Mouse (Mus musculus) MEL (cell line): ENCODE results near the gene Olfr374. TPM values are rescaled to one million over a fixed set of nuclear protein-coding genes. Genes with fewer than 3 reads are reported as not detected.

ENCODE experiments used
- DNase-seq: peaks from one replicate; pipeline ENCODE4 v3.0.0; 2011; ENCODE audit warnings: low read depth, low spot score
- H3K27ac ChIP-seq: 2 replicates; pipeline ENCODE4 v1.5.1; 2012; ENCODE audit warnings: low read depth, mild to moderate bottlenecking, control low read depth, low read length, moderate library complexity; ENCODE audit not compliant: control insufficient read depth
- H3K27me3 ChIP-seq, 2 experiments: fragments of 150-350 bp in 1 of 2; sonication (generic) in 1 of 2; 2 replicates each; pipeline ENCODE4 v1.6.1; 2012; ENCODE audit warnings: low read length in 2 of 2, mild to moderate bottlenecking in 2 of 2, improper control_type of control experiment in 1 of 2, moderate library complexity in 1 of 2; ENCODE audit not compliant: insufficient read depth in 2 of 2, control insufficient read depth in 1 of 2
- H3K36me3 ChIP-seq, 2 experiments: 2 replicates each; pipeline ENCODE4 v1.6.1; 2012 to 2014; ENCODE audit warnings: low read length in 2 of 2, improper control_type of control experiment in 1 of 2, inconsistent platforms in 1 of 2, mild to moderate bottlenecking in 1 of 2; ENCODE audit not compliant: insufficient read depth in 2 of 2, control insufficient read depth in 1 of 2
- H3K4me1 ChIP-seq, 2 experiments: fragments of 150-350 bp in 1 of 2; sonication (generic) in 1 of 2; 2 replicates each; pipeline ENCODE4 v1.6.1; 2012; ENCODE audit warnings: low read length in 2 of 2, improper control_type of control experiment in 1 of 2, mild to moderate bottlenecking in 1 of 2; ENCODE audit not compliant: insufficient read depth in 2 of 2, control insufficient read depth in 1 of 2
- H3K4me3 ChIP-seq, 2 experiments: fragments of 150-350 bp in 1 of 2; sonication (generic) in 1 of 2; 2 replicates each; pipeline ENCODE4 v1.5.1; 2012; ENCODE audit warnings: low read depth in 2 of 2, low read length in 2 of 2, mild to moderate bottlenecking in 2 of 2, moderate library complexity in 2 of 2, control low read depth in 1 of 2, improper control_type of control experiment in 1 of 2; ENCODE audit not compliant: control insufficient read depth in 1 of 2, insufficient read depth in 1 of 2
- H3K79me2 ChIP-seq: 2 replicates; pipeline ENCODE4 v1.6.1; 2012; ENCODE audit warnings: mild to moderate bottlenecking, low read length, moderate library complexity; ENCODE audit not compliant: control insufficient read depth, poor library complexity, insufficient read depth
- H3K9ac ChIP-seq: 2 replicates; pipeline ENCODE4 v1.6.1; 2012; ENCODE audit warnings: low read depth, mild to moderate bottlenecking, control low read depth, low read length, moderate library complexity; ENCODE audit not compliant: control insufficient read depth, poor library complexity, severe bottlenecking
- H3K9me3 ChIP-seq: fragments of 150-350 bp; sonication (generic); replicated peaks from 2 replicates; pipeline ENCODE4 v1.6.1; 2012; ENCODE audit warnings: mild to moderate bottlenecking, low read length, improper control_type of control experiment, moderate library complexity; ENCODE audit not compliant: insufficient read depth
- BHLHE40 ChIP-seq: IDR thresholded peaks from 2 replicates; pipeline ENCODE4 v1.6.1; 2012; ENCODE audit warnings: low read depth, mild to moderate bottlenecking, inconsistent platforms, low read length, improper control_type of control experiment, borderline replicate concordance
- CHD1 ChIP-seq: IDR thresholded peaks from 2 replicates; pipeline ENCODE4 v1.6.1; 2012; ENCODE audit warnings: low read depth, mild to moderate bottlenecking, inconsistent platforms, low read length, improper control_type of control experiment
- CHD2 ChIP-seq: IDR thresholded peaks from 2 replicates; pipeline ENCODE4 v1.6.1; 2011; ENCODE audit warnings: low read length, improper control_type of control experiment
- E2F4 ChIP-seq: IDR thresholded peaks from 2 replicates; pipeline ENCODE4 v1.6.1; 2011; ENCODE audit warnings: low read depth, low read length, improper control_type of control experiment, borderline replicate concordance
- ELF1 ChIP-seq: IDR thresholded peaks from 2 replicates; pipeline ENCODE4 v1.6.1; 2014; ENCODE audit warnings: low read depth, mild to moderate bottlenecking, inconsistent platforms, low read length, improper control_type of control experiment, moderate library complexity
- ETS1 ChIP-seq: IDR thresholded peaks from 2 replicates; pipeline ENCODE4 v1.6.1; 2012; ENCODE audit warnings: low read depth, mild to moderate bottlenecking, inconsistent platforms, low read length, improper control_type of control experiment, moderate library complexity
- GABPA ChIP-seq: IDR thresholded peaks from 2 replicates; pipeline ENCODE4 v1.6.1; 2012; ENCODE audit warnings: low read depth, mild to moderate bottlenecking, inconsistent platforms, low read length, improper control_type of control experiment, moderate library complexity
- JUND ChIP-seq: IDR thresholded peaks from 2 replicates; pipeline ENCODE4 v1.6.1; 2011; ENCODE audit warnings: low read depth, mild to moderate bottlenecking, improper control_type of control experiment, low read length
- MAFK ChIP-seq: IDR thresholded peaks from 2 replicates; pipeline ENCODE4 v1.6.1; 2011; ENCODE audit warnings: low read depth, mild to moderate bottlenecking, low read length, improper control_type of control experiment, borderline replicate concordance
- MEF2A ChIP-seq: IDR thresholded peaks from 2 replicates; pipeline ENCODE4 v1.6.1; 2014; ENCODE audit warnings: low read depth, mild to moderate bottlenecking, inconsistent platforms, low read length, improper control_type of control experiment; ENCODE audit not compliant: poor library complexity, insufficient replicate concordance, severe bottlenecking; ENCODE audit errors: extremely low read depth
- MXI1 ChIP-seq: IDR thresholded peaks from 2 replicates; pipeline ENCODE4 v1.6.1; 2011; ENCODE audit warnings: mild to moderate bottlenecking, low read depth, low read length, improper control_type of control experiment
- MYB ChIP-seq: IDR thresholded peaks from 2 replicates; pipeline ENCODE4 v1.6.1; 2011; ENCODE audit warnings: mild to moderate bottlenecking, low read depth, low read length, improper control_type of control experiment
- MYC ChIP-seq: IDR thresholded peaks from 2 replicates; pipeline ENCODE4 v1.6.1; 2011; ENCODE audit warnings: low read depth, mild to moderate bottlenecking, low read length, improper control_type of control experiment, moderate library complexity
- NRF1 ChIP-seq: IDR thresholded peaks from 2 replicates; pipeline ENCODE4 v1.6.1; 2014; ENCODE audit warnings: low read depth, mild to moderate bottlenecking, inconsistent platforms, low read length, improper control_type of control experiment, moderate library complexity; ENCODE audit not compliant: poor library complexity, insufficient read depth, severe bottlenecking
- POLR2A ChIP-seq, 2 experiments: IDR thresholded peaks; 2 replicates each; pipeline ENCODE4 v1.6.1; 2011 to 2012; ENCODE audit warnings: low read length in 2 of 2, mild to moderate bottlenecking in 2 of 2, control low read depth in 1 of 2, improper control_type of control experiment in 1 of 2, low read depth in 1 of 2, moderate library complexity in 1 of 2; ENCODE audit not compliant: control insufficient read depth in 1 of 2, insufficient read depth in 1 of 2, poor library complexity in 1 of 2
- POLR2AphosphoS5 ChIP-seq: IDR thresholded peaks from 2 replicates; pipeline ENCODE4 v1.6.1; 2012; ENCODE audit warnings: low read depth, borderline replicate concordance, mild to moderate bottlenecking, inconsistent platforms, low read length, moderate library complexity, mixed read lengths
- RAD21 ChIP-seq: IDR thresholded peaks from 2 replicates; pipeline ENCODE4 v1.6.1; 2011; ENCODE audit warnings: mild to moderate bottlenecking, low read depth, low read length, improper control_type of control experiment
- TAL1 ChIP-seq: IDR thresholded peaks from 2 replicates; pipeline ENCODE4 v1.6.1; 2012; ENCODE audit warnings: mild to moderate bottlenecking, inconsistent platforms, low read length, moderate library complexity, mixed read lengths
- USF1 ChIP-seq: IDR thresholded peaks from 2 replicates; pipeline ENCODE4 v1.6.1; 2014; ENCODE audit warnings: low read depth, mild to moderate bottlenecking, inconsistent platforms, low read length, improper control_type of control experiment, moderate library complexity
- ZC3H11A ChIP-seq: IDR thresholded peaks from 2 replicates; pipeline ENCODE4 v1.6.1; 2012; ENCODE audit warnings: low read depth, mild to moderate bottlenecking, inconsistent platforms, low read length, improper control_type of control experiment
- polyA plus RNA-seq, 2 experiments: library from polyadenylated mRNA; stranded (reverse) in 1 of 2; unstranded in 1 of 2; fragments of >175 nt in 1 of 2; fragments of >200 nt in 1 of 2; gene quantifications; 2 replicates each; pipeline versions ENCODE4 v1.2.1 to v1.2.4; 2012; ENCODE audit warnings: low replicate concordance in 2 of 2, low read depth in 1 of 2; ENCODE audit not compliant: insufficient read length in 2 of 2, insufficient read depth in 1 of 2, missing spikeins in 1 of 2
- total RNA-seq: library from RNA; depleted of rRNA; stranded (reverse); fragments of 300-350 nt; gene quantifications from 2 replicates; pipeline ENCODE4 v1.2.3, GENCODE M21; 2012

The Olfr374 gene
- total and polyA plus RNA-seq, 3 experiments = 0.06 to 0.08 TPM; not detected in 1

GRCm38 (mm10) chr8:72135446-72136301, 28.8 kb downstream of the Olfr374 start:
- H3K27ac ChIP-seq = no peak overlapping the region
- H3K4me3 ChIP-seq = no peak overlapping the region
- H3K4me1 ChIP-seq = no peaks in the 10 kb centered on the region
- H3K27me3 ChIP-seq = no peaks in the 10 kb centered on the region; a peak in 1 of 4 replicates
- DNase-seq = no peak
- no peak overlapping the region for H3K9ac ChIP-seq
- H3K36me3 ChIP-seq = no peaks in the 10 kb centered on the region
- H3K9me3 ChIP-seq = no peaks in the 10 kb centered on the region
- H3K79me2 ChIP-seq = no peaks in the 10 kb centered on the region
- no peak for TF ChIP-seq ETS1
- TF ChIP-seq CHD1 = no peak
- no peak for TF ChIP-seq JUND
- TF ChIP-seq ELF1 = no peak
- no peak for TF ChIP-seq MXI1
- no peak for TF ChIP-seq POLR2AphosphoS5
- no peak for TF ChIP-seq MEF2A
- no peak; a peak in 1 of 4 replicates for TF ChIP-seq POLR2A (IDR thresholded peaks at IDR 0.05; ENCODE audit: control insufficient read depth in 1 of 2, insufficient read depth in 1 of 2, low read depth in 1 of 2, low read length in 2 of 2, poor library complexity in 1 of 2)
- no peak for TF ChIP-seq CHD2
- no peak for TF ChIP-seq NRF1
- no peak for TF ChIP-seq MAFK
- no peak for TF ChIP-seq E2F4
- no peak for TF ChIP-seq RAD21
- TF ChIP-seq ZC3H11A = no peak
- TF ChIP-seq USF1 = no peak
- TF ChIP-seq GABPA = no peak
- no peak for TF ChIP-seq BHLHE40
- TF ChIP-seq MYC = no peak
- TF ChIP-seq TAL1 = no peak
- TF ChIP-seq MYB = no peak
